Mouse (Mus musculus) kidney, adult 10 weeks (tissue): ENCODE results near the gene Pgr. TPM values are rescaled to one million over a fixed set of nuclear protein-coding genes. Genes with fewer than 3 reads are reported as not detected.

Source experiments
- polyA plus RNA-seq: library from polyadenylated mRNA; stranded (reverse); fragments of 350-450 nt; fragmentation: Illumina TruSeq; extraction: RNeasy Lipid Tissue Mini Kit (QIAGEN cat#74804); gene quantifications from one replicate; pipeline ENCODE4 v1.2.3, GENCODE M21; 2014; ENCODE audit warnings: low read depth, low replicate concordance

Pgr gene
- 2.3 TPM for polyA plus RNA-seq

DNA sequence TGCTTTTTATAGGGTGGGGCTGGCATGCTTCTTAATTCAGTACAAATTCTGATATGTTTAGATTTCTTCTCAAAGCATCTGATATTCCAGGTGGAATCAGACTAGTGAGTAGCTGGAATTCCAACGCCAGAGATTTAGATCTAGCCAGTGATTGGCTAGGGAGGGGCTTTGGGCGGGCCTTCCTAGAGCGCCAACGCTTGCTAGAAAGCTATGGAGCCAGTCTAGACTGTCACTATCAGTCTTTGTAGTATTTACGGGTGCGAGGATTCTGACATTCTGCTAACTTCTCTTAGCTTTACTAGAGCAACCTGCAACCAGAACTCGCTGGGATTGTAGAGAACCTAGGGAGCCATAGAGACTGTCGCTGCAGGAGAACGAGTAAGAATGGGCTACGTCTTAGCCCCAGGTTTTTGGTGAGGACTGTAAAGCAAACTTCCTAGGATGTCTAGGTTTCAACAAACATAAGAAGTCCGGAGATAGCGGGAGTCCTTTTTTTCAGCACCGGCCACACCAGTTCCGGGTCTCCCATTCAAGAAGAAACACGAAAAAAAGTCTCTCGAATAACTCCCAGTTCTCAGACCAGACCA lies at the start of gene Pgr:
TSS of gene Pgr (plus strand) at position 218 of the 587 bp plus-strand sequence.

DNA sequence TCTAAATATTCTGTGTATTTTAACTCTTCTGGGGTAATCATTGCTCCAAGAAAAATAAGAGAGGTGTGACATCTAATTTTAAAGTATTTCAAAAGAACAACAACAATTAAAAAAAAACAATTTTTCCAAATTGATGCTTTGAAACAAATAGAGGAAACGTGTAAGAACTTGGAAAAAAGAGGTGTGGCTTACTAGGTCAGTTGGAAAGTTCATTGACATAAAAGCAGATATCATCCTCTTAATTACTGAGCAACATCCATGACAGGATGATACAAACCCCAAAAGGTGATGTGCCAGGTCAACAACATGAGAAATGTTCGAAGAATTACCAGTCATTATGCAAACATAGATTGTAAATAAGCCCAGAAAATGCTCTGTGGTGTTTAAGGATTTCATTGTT lies 71.9 kb downstream of the Pgr start, which contains the start of gene Gm16485:
TSS of gene Gm16485 (plus strand) at position 301 of the 400 bp plus-strand sequence.

Other genes with a start within 250 kb of the Pgr start
- gene Gm16485, start 72.0 kb downstream of the Pgr start, polyA plus RNA-seq = 0.61 TPM